Mouse (Mus musculus): ENCODE measurements around the gene Aif1. TPM values are rescaled to one million over a fixed set of nuclear protein-coding genes. Genes with fewer than 3 reads are reported as not detected.

The Aif1 gene
- polyA plus RNA-seq, 1 experiment from 2014 or later: 20.0 TPM

- no peak overlapping the region for H3K4me2 ChIP-seq
- 96% methylated on average over 4 of the region's 4 CpGs for WGBS
- no peaks in the 10 kb centered on the region for H3K27me3 ChIP-seq (replicated peaks; ENCODE audit: control insufficient read depth, insufficient read depth, low read length)
- H3K27ac ChIP-seq (ENCODE audit: low read depth, low read length): no peak overlapping the region
- no peak for ATAC-seq (replicated peaks; ENCODE audit: low FRiP score)
- DNase-seq (ENCODE audit: low spot score): no peak
- H3K36me3 ChIP-seq (ENCODE audit: control insufficient read depth, insufficient read depth, low read length): peaks cover 83% of the 10 kb centered on the region
- H3K9ac ChIP-seq (ENCODE audit: low read depth, low read length): no peak overlapping the region
- H3K9me3 ChIP-seq (ENCODE audit: control insufficient read depth, low read length): no peaks in the 10 kb centered on the region
- no peaks in the 10 kb centered on the region; the same call in 1 of the 2 replicates for H3K4me1 ChIP-seq (replicated peaks; ENCODE audit: control insufficient read depth, insufficient read depth, low read length)
- no peak overlapping the region for H3K4me3 ChIP-seq (ENCODE audit: low read depth, low read length)
These were observed 23.7 kb downstream of the Aif1 start for GRCm38 (mm10) chr17:35152121-35152520.

GRCm38 (mm10) chr17:35147922-35148639 lies 27.8 kb downstream of the Aif1 start:
- Histone ChIP-seq H3K4me3 (ENCODE audit: low read depth, low read length) (no peak overlapping the region), H3K36me3 (ENCODE audit: control insufficient read depth, insufficient read depth, low read length) (peaks cover 81% of the 10 kb centered on the region), H3K4me2 (no peak overlapping the region), H3K9me3 (ENCODE audit: control insufficient read depth, low read length) (no peaks in the 10 kb centered on the region; the same call in 1 of the 2 replicates), H3K27me3 (replicated peaks; ENCODE audit: control insufficient read depth, insufficient read depth, low read length) (no peaks in the 10 kb centered on the region), H3K9ac (ENCODE audit: low read depth, low read length) (no peak overlapping the region), H3K27ac (ENCODE audit: low read depth, low read length) (no peak overlapping the region), H3K4me1 (replicated peaks; ENCODE audit: control insufficient read depth, insufficient read depth, low read length) (no peaks in the 10 kb centered on the region; the same call in 1 of the 2 replicates)
- whole genome bisulfite sequencing: 64% methylated on average over 5 of the region's 5 CpGs
- ATAC-seq (replicated peaks; ENCODE audit: low FRiP score) (no peak), DNase-seq (ENCODE audit: low spot score) (no peak)

DNA sequence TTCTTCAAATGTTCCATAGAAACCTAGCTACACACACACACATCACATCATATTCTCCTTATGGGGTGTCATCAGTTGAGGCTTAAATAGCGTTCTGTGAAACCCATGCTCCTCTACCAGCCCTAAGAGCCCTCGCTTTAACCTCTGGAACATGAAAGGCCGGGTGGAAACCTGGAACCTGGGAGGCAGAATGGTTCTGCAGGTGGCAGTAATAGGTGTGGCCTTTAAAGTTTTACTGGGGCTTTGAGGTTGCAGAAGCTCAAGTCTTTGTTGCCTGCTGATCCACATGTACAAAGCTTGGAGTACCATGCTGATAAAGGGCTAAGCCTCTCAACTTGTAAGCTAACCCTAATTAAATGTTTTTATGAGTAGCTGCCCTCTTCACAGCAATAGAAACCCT lies 28.5 kb downstream of the Aif1 start:
- Histone ChIP-seq H3K9ac (ENCODE audit: low read depth, low read length) (no peak overlapping the region), H3K4me3 (ENCODE audit: low read depth, low read length) (no peak overlapping the region), H3K4me1 (replicated peaks; ENCODE audit: control insufficient read depth, insufficient read depth, low read length) (no peaks in the 10 kb centered on the region; the same call in 1 of the 2 replicates), H3K27ac (ENCODE audit: low read depth, low read length) (no peak overlapping the region; the same call in 1 of the 2 replicates), H3K4me2 (no peak overlapping the region), H3K27me3 (replicated peaks; ENCODE audit: control insufficient read depth, insufficient read depth, low read length) (no peaks in the 10 kb centered on the region), H3K9me3 (ENCODE audit: control insufficient read depth, low read length) (no peaks in the 10 kb centered on the region; the same call in 1 of the 2 replicates), H3K36me3 (ENCODE audit: control insufficient read depth, insufficient read depth, low read length) (peaks cover 81% of the 10 kb centered on the region)
- ATAC-seq (replicated peaks; ENCODE audit: low FRiP score) (no peak), DNase-seq (ENCODE audit: low spot score) (no peak)
- WGBS: 72% methylated on average over 3 of the region's 3 CpGs

DNA sequence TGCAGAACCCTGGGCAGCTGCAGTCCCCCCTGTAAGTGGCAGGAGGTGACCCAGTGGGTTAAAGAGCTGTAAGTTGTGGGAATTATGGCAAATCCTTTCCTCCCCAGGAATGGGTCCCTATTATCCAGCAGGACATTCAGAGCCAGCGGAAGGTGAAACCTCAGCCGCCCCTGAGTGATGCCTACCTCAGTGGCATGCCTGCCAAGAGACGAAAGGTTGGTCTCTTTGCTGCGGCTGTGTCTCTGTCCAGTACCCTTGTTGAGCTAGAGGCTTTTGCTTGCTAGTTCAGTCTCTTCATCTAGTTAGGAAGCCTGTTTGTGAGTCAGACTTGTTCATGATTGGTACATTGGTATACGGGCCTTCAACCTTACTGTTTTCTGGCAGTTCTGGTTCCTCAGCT lies 29.7 kb downstream of the Aif1 start:
- H3K9ac ChIP-seq (ENCODE audit: low read depth, low read length): no peak overlapping the region
- H3K36me3 ChIP-seq (ENCODE audit: control insufficient read depth, insufficient read depth, low read length): peaks cover 83% of the 10 kb centered on the region
- no peaks in the 10 kb centered on the region for H3K27me3 ChIP-seq (replicated peaks; ENCODE audit: control insufficient read depth, insufficient read depth, low read length)
- no peak overlapping the region for H3K4me3 ChIP-seq (ENCODE audit: low read depth, low read length)
- DNase-seq (ENCODE audit: low spot score) (no peak), ATAC-seq (replicated peaks; ENCODE audit: low FRiP score) (no peak)
- no peak overlapping the region for H3K27ac ChIP-seq (ENCODE audit: low read depth, low read length)
- H3K9me3 ChIP-seq (ENCODE audit: control insufficient read depth, low read length): no peaks in the 10 kb centered on the region; the same call in 1 of the 2 replicates
- H3K4me1 ChIP-seq (replicated peaks; ENCODE audit: control insufficient read depth, insufficient read depth, low read length): no peaks in the 10 kb centered on the region
- WGBS: 85% methylated on average over 5 of the region's 5 CpGs
- no peak overlapping the region for H3K4me2 ChIP-seq

DNA sequence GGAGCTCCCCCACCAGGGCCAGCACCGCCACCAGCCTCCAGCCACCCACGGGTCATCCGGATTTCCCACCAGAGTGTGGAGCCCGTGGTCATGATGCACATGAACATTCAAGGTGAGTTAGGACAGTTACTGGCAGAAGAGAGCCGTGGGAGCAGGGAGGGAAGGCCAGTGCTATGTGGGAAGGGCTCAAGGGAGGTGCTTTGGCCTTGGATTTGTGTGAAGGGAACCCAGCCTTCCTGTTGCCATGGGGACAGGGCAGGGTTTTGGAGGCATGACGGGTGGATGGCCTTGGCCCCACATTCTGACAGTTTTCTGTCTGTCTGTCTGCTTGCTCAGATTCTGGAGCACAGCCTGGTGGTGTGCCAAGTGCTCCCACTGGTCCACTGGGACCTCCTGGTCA lies 33.9 kb downstream of the Aif1 start:
- no peak for DNase-seq (ENCODE audit: low spot score)
- Histone ChIP-seq H3K27me3 (replicated peaks; ENCODE audit: control insufficient read depth, insufficient read depth, low read length) (no peaks in the 10 kb centered on the region), H3K9ac (ENCODE audit: low read depth, low read length) (no peak overlapping the region), H3K9me3 (ENCODE audit: control insufficient read depth, low read length) (no peaks in the 10 kb centered on the region; the same call in 1 of the 2 replicates), H3K4me1 (replicated peaks; ENCODE audit: control insufficient read depth, insufficient read depth, low read length) (peaks cover 9% of the 10 kb centered on the region), H3K4me3 (ENCODE audit: low read depth, low read length) (no peak overlapping the region), H3K27ac (ENCODE audit: low read depth, low read length) (no peak overlapping the region), H3K36me3 (ENCODE audit: control insufficient read depth, insufficient read depth, low read length) (peaks cover 82% of the 10 kb centered on the region), H3K4me2 (no peak overlapping the region)
- ATAC-seq (replicated peaks; ENCODE audit: low FRiP score): no peak
- 92% methylated on average over 6 of the region's 6 CpGs for WGBS

- H3K27ac ChIP-seq (ENCODE audit: low read depth, low read length): no peak overlapping the region
- no peak for ATAC-seq (replicated peaks; ENCODE audit: low FRiP score)
- H3K4me3 ChIP-seq (ENCODE audit: low read depth, low read length): no peak overlapping the region
- H3K9ac ChIP-seq (ENCODE audit: low read depth, low read length): no peak overlapping the region
- H3K27me3 ChIP-seq (replicated peaks; ENCODE audit: control insufficient read depth, insufficient read depth, low read length): no peaks in the 10 kb centered on the region
- peaks cover 18% of the 10 kb centered on the region for H3K4me1 ChIP-seq (replicated peaks; ENCODE audit: control insufficient read depth, insufficient read depth, low read length)
- H3K9me3 ChIP-seq (ENCODE audit: control insufficient read depth, low read length): no peaks in the 10 kb centered on the region; the same call in 1 of the 2 replicates
- DNase-seq (ENCODE audit: low spot score): no peak
- peaks cover 69% of the 10 kb centered on the region for H3K36me3 ChIP-seq (ENCODE audit: control insufficient read depth, insufficient read depth, low read length)
- no peak overlapping the region for H3K4me2 ChIP-seq
- 77% methylated on average over 16 of the region's 16 CpGs for WGBS
These were observed 35.3 kb downstream of the Aif1 start for GRCm38 (mm10) chr17:35140490-35140996.

- WGBS: 90% methylated on average over 3 of the region's 3 CpGs
- Histone ChIP-seq H3K9me3 (ENCODE audit: control insufficient read depth, low read length) (no peaks in the 10 kb centered on the region; the same call in 1 of the 2 replicates), H3K27me3 (replicated peaks; ENCODE audit: control insufficient read depth, insufficient read depth, low read length) (no peaks in the 10 kb centered on the region), H3K36me3 (ENCODE audit: control insufficient read depth, insufficient read depth, low read length) (peaks cover 58% of the 10 kb centered on the region), H3K4me3 (ENCODE audit: low read depth, low read length) (no peak overlapping the region), H3K4me1 (replicated peaks; ENCODE audit: control insufficient read depth, insufficient read depth, low read length) (peaks cover 18% of the 10 kb centered on the region), H3K9ac (ENCODE audit: low read depth, low read length) (no peak overlapping the region), H3K4me2 (no peak overlapping the region), H3K27ac (ENCODE audit: low read depth, low read length) (no peak overlapping the region)
- ATAC-seq (replicated peaks; ENCODE audit: low FRiP score) (no peak), DNase-seq (ENCODE audit: low spot score) (no peak)
These were observed 36.6 kb downstream of the Aif1 start for GRCm38 (mm10) chr17:35139269-35139668.

- H3K4me1 ChIP-seq (replicated peaks; ENCODE audit: control insufficient read depth, insufficient read depth, low read length): peaks cover 18% of the 10 kb centered on the region
These were observed 40.1 kb downstream of the Aif1 start for GRCm38 (mm10) chr17:35135591-35136320.

More at GRCm38 (mm10) chr17:35135591-35136320, 40.1 kb downstream of the Aif1 start:
- Histone ChIP-seq H3K27me3 (replicated peaks; ENCODE audit: control insufficient read depth, insufficient read depth, low read length) (no peaks in the 10 kb centered on the region), H3K9ac (ENCODE audit: low read depth, low read length) (peak overlapping the region; percentile 84), H3K27ac (ENCODE audit: low read depth, low read length) (peak overlapping the region; percentile 92), H3K36me3 (ENCODE audit: control insufficient read depth, insufficient read depth, low read length) (peaks cover 23% of the 10 kb centered on the region), H3K4me3 (ENCODE audit: low read depth, low read length) (peak overlapping the region; percentile 90), H3K4me2 (peak overlapping the region; percentile 97), H3K9me3 (ENCODE audit: control insufficient read depth, low read length) (no peaks in the 10 kb centered on the region)
- DNase-seq (ENCODE audit: low spot score): no peak
- ATAC-seq (replicated peaks; ENCODE audit: low FRiP score): peak; percentile 53
- under 1% methylated on average over 39 of the region's 43 CpGs for WGBS
